Mouse (Mus musculus) embryo, embryonic 10.5 days (tissue): ENCODE data around the gene Fbxw7.

Experiments used
- DNase-seq: peaks from one replicate; pipeline ENCODE4 v3.0.0-alpha.2; 2015; ENCODE audit warnings: low spot score

The Fbxw7 gene

GRCm38 (mm10) chr3:84814762-84815381, at the start of gene Fbxw7:
Fbxw7 (plus strand) TSS chr3:84815268.
- peak; percentile 13 for DNase-seq

- DNase-seq: no peak
These were observed 46.1 kb upstream of the Fbxw7 start for GRCm38 (mm10) chr3:84768940-84769339.

GRCm38 (mm10) chr3:84769411-84769810, 45.7 kb upstream of the Fbxw7 start:
- DNase-seq: no peak

- DNase-seq: no peak
These were observed 44.5 kb upstream of the Fbxw7 start for GRCm38 (mm10) chr3:84770518-84770917.

- DNase-seq: no peak
These were observed 43.1 kb upstream of the Fbxw7 start for GRCm38 (mm10) chr3:84771980-84772379.

GRCm38 (mm10) chr3:84774246-84775066, 40.6 kb upstream of the Fbxw7 start:
- DNase-seq: peak; percentile 47

GRCm38 (mm10) chr3:84775067-84775423, 40.0 kb upstream of the Fbxw7 start:
- DNase-seq: no peak

- no peak for DNase-seq
These were observed 39.5 kb upstream of the Fbxw7 start for GRCm38 (mm10) chr3:84775577-84775976.

- DNase-seq: no peak
These were observed 39.0 kb upstream of the Fbxw7 start for GRCm38 (mm10) chr3:84776084-84776483.

- no peak for DNase-seq
These were observed 27.2 kb upstream of the Fbxw7 start for GRCm38 (mm10) chr3:84787914-84788313.

GRCm38 (mm10) chr3:84804036-84804435, 11.0 kb upstream of the Fbxw7 start:
- no peak for DNase-seq

GRCm38 (mm10) chr3:84806206-84806605, 8.9 kb upstream of the Fbxw7 start:
- DNase-seq: no peak

GRCm38 (mm10) chr3:84807826-84808225, 7.2 kb upstream of the Fbxw7 start:
- no peak for DNase-seq

- no peak for DNase-seq
These were observed 6.2 kb upstream of the Fbxw7 start for GRCm38 (mm10) chr3:84808906-84809305.

- DNase-seq: no peak
These were observed 4.3 kb upstream of the Fbxw7 start for GRCm38 (mm10) chr3:84810803-84811202.

GRCm38 (mm10) chr3:84813436-84814156, 1.5 kb upstream of the Fbxw7 start:
- DNase-seq: peak; percentile 28

GRCm38 (mm10) chr3:84814157-84814761, 809 bp upstream of the Fbxw7 start:
- DNase-seq: peak; percentile 100

GRCm38 (mm10) chr3:84815461-84815860, 393 bp downstream of the Fbxw7 start:
- DNase-seq: peak; percentile 46

- DNase-seq: no peak
These were observed 1.9 kb downstream of the Fbxw7 start for GRCm38 (mm10) chr3:84816951-84817350.

GRCm38 (mm10) chr3:84820654-84821201, 5.7 kb downstream of the Fbxw7 start:
- no peak for DNase-seq

- no peak for DNase-seq
These were observed 10.9 kb downstream of the Fbxw7 start for GRCm38 (mm10) chr3:84825990-84826389.

- DNase-seq: no peak
These were observed 11.3 kb downstream of the Fbxw7 start for GRCm38 (mm10) chr3:84826405-84826804.
